Comparison of ENCODE assay signal across 34 mouse cellular contexts in genomic region chr2:20125914-20126313, GRCm38 (mm10).
"Had no signal": no experiment of that assay in that cellular context is flagged by ENCODE, and none has a peak within 500 bp of the region (broad histone marks: within the 10 kb centered on the region; RNA-seq: fewer than 3 reads in every experiment).

No protein-coding gene starts in this region.

- H3K36me3 ChIP-seq: heart, embryonic 12.5 days; heart, embryonic 13.5 days; heart, embryonic 15.5 days; hindbrain, embryonic 10.5 days; hindbrain, embryonic 12.5 days; hindbrain, embryonic 13.5 days; hindbrain, embryonic 15.5 days; intestine, embryonic 15.5 days; kidney, embryonic 15.5 days had no signal

- H3K27ac ChIP-seq: heart, embryonic 13.5 days; heart, embryonic 15.5 days; hindbrain, embryonic 10.5 days; hindbrain, embryonic 12.5 days; hindbrain, embryonic 13.5 days; hindbrain, embryonic 14.5 days; hindbrain, embryonic 15.5 days; hindbrain, postnatal 0 days; intestine, embryonic 15.5 days; kidney, postnatal 0 days; layer of hippocampus, adult 2 months; left cerebral cortex, adult 2 months had no signal

- ATAC-seq: hindbrain, embryonic 16.5 days; hindbrain, postnatal 0 days; inflammation-experienced regulatory T-cells, adult 6 months; intestine, embryonic 15.5 days; intestine, embryonic 16.5 days; intestine, postnatal 0 days had no signal

- H3K4me1 ChIP-seq: heart, embryonic 12.5 days; hindbrain, embryonic 10.5 days; hindbrain, embryonic 12.5 days; hindbrain, embryonic 13.5 days; hindbrain, embryonic 15.5 days; intestine, embryonic 15.5 days had no signal

- H3K9ac ChIP-seq: heart, embryonic 12.5 days; heart, embryonic 13.5 days; heart, embryonic 15.5 days; hindbrain, embryonic 12.5 days; hindbrain, embryonic 13.5 days; hindbrain, embryonic 14.5 days; hindbrain, embryonic 15.5 days; intestine, embryonic 15.5 days; kidney, embryonic 15.5 days had no signal

- H3K27me3 ChIP-seq: heart, embryonic 12.5 days; heart, embryonic 13.5 days; heart, embryonic 15.5 days; hindbrain, embryonic 12.5 days; hindbrain, embryonic 13.5 days; hindbrain, embryonic 15.5 days; intestine, embryonic 15.5 days; kidney, embryonic 15.5 days had no signal

- DNase-seq: heart, postnatal 10 days; heart, postnatal 14 days; heart, postnatal 36 days; heart, postnatal 4 days; kidney, adult 11 months; kidney, adult 18-20 months; kidney, adult 2 months; kidney, adult 8-10 months; kidney, adult 9 months; kidney, postnatal 10 days; kidney, postnatal 14 days; kidney, postnatal 25 days; kidney, postnatal 36 days; kidney, postnatal 4 days; layer of hippocampus, adult 9-11 months; layer of hippocampus, postnatal 36 days had no signal

- H3K4me2 ChIP-seq: heart, embryonic 12.5 days; heart, embryonic 13.5 days; heart, embryonic 15.5 days; hindbrain, embryonic 12.5 days; hindbrain, embryonic 13.5 days; hindbrain, embryonic 14.5 days; hindbrain, embryonic 15.5 days; intestine, embryonic 15.5 days; kidney, embryonic 15.5 days had no signal

- H3K4me3 ChIP-seq: heart, embryonic 12.5 days; heart, embryonic 13.5 days; heart, embryonic 15.5 days; hindbrain, embryonic 10.5 days; hindbrain, embryonic 12.5 days; hindbrain, embryonic 13.5 days; hindbrain, embryonic 15.5 days; intestine, embryonic 15.5 days; kidney, embryonic 15.5 days; layer of hippocampus, adult 2 months; left cerebral cortex, adult 2 months had no signal

- H3K9me3 ChIP-seq: heart, embryonic 12.5 days; heart, embryonic 13.5 days; heart, embryonic 15.5 days; hindbrain, embryonic 10.5 days; hindbrain, embryonic 12.5 days; hindbrain, embryonic 13.5 days; hindbrain, embryonic 15.5 days; intestine, embryonic 15.5 days; kidney, embryonic 15.5 days had no signal
